Mouse (Mus musculus) limb, embryonic 14.5 days (tissue): ENCODE results near the gene Bmyc. TPM values are rescaled to one million over a fixed set of nuclear protein-coding genes. Genes with fewer than 3 reads are reported as not detected.
"Not testable (repeated sequence)": the region's sequence is repeated elsewhere in the genome, so short reads cannot be mapped to it uniquely, and the experiment has no call there.

ENCODE experiments used
- ATAC-seq: fragments of 200-750 bp; cut with Nextera tagmentation; 2 replicates; pipeline ENCODE4 v1.8.0; 2017; ENCODE audit warnings: low read depth, moderate number of reproducible peaks, moderate TSS enrichment; ENCODE audit not compliant: low FRiP score
- DNase-seq: peaks from one replicate; pipeline ENCODE4 v3.0.0-alpha.2; 2015; ENCODE audit warnings: low spot score
- H3K27ac ChIP-seq: fragments of 300-500 bp; sonication (generic); replicated peaks from 2 replicates; pipeline ENCODE4 v1.5.1; 2014; ENCODE audit warnings: low read depth, mild to moderate bottlenecking, low read length, moderate library complexity, mixed read lengths
- H3K27me3 ChIP-seq: fragments of 300-500 bp; sonication (generic); 2 replicates; pipeline ENCODE4 v1.6.1; 2014; ENCODE audit warnings: low read length, mixed read lengths; ENCODE audit not compliant: control insufficient read depth, insufficient read depth
- H3K36me3 ChIP-seq: fragments of 300-500 bp; sonication (generic); 2 replicates; pipeline ENCODE4 v1.6.1; 2014; ENCODE audit warnings: mild to moderate bottlenecking, low read length, moderate library complexity, mixed read lengths; ENCODE audit not compliant: control insufficient read depth, insufficient read depth
- H3K4me1 ChIP-seq: fragments of 300-500 bp; sonication (generic); 2 replicates; pipeline ENCODE4 v1.6.1; 2014; ENCODE audit warnings: antibody characterized with exemption, low read length, mixed read lengths; ENCODE audit not compliant: control insufficient read depth, insufficient read depth
- H3K4me2 ChIP-seq: fragments of 300-500 bp; sonication (generic); replicated peaks from 2 replicates; pipeline ENCODE4 v1.6.1; 2014; ENCODE audit warnings: low read depth, mild to moderate bottlenecking, low read length, moderate library complexity; ENCODE audit not compliant: severe bottlenecking
- H3K4me3 ChIP-seq: fragments of 300-500 bp; sonication (generic); replicated peaks from 2 replicates; pipeline ENCODE4 v1.5.1; 2014; ENCODE audit warnings: low read length
- H3K9ac ChIP-seq: fragments of 300-500 bp; sonication (generic); 2 replicates; pipeline ENCODE4 v1.6.1; 2014; ENCODE audit warnings: mild to moderate bottlenecking, low read depth, low read length, moderate library complexity; ENCODE audit not compliant: severe bottlenecking
- H3K9me3 ChIP-seq: fragments of 300-500 bp; sonication (generic); 2 replicates; pipeline ENCODE4 v1.6.1; 2016; ENCODE audit warnings: low read length; ENCODE audit not compliant: control insufficient read depth
- POLR2A ChIP-seq: fragments of 200-500 bp; IDR thresholded peaks from 2 replicates; pipeline ENCODE4 v1.8.0; 2012; ENCODE audit warnings: inconsistent platforms, mild to moderate bottlenecking, moderate library complexity, borderline replicate concordance; ENCODE audit not compliant: insufficient read depth, insufficient read length; ENCODE audit errors: extremely low read depth
- WGBS: fragments of 180-500 bp; shearing (Covaris S2); extraction: QIAGEN DNeasy Blood & Tissue Kit; methylation state at CpG from one replicate; pipeline ENCODE4 v1.1.7; 2014; 5-methylcytosine and 5-hydroxymethylcytosine counted together
- polyA plus RNA-seq, 2 experiments: library from polyadenylated mRNA; depleted of rRNA in 1 of 2; stranded (reverse) in 1 of 2; unstranded in 1 of 2; fragments of >200 nt; fragmentation: Nextera tagmentation in 1 of 2; extraction: Ambion mirVana in 1 of 2; gene quantifications; 2 replicates each; pipeline versions ENCODE4 v1.2.1 to v1.2.3; 2012 to 2014

The Bmyc gene
- polyA plus RNA-seq, 2 experiments: 66.3 to 93.5 TPM

DNA sequence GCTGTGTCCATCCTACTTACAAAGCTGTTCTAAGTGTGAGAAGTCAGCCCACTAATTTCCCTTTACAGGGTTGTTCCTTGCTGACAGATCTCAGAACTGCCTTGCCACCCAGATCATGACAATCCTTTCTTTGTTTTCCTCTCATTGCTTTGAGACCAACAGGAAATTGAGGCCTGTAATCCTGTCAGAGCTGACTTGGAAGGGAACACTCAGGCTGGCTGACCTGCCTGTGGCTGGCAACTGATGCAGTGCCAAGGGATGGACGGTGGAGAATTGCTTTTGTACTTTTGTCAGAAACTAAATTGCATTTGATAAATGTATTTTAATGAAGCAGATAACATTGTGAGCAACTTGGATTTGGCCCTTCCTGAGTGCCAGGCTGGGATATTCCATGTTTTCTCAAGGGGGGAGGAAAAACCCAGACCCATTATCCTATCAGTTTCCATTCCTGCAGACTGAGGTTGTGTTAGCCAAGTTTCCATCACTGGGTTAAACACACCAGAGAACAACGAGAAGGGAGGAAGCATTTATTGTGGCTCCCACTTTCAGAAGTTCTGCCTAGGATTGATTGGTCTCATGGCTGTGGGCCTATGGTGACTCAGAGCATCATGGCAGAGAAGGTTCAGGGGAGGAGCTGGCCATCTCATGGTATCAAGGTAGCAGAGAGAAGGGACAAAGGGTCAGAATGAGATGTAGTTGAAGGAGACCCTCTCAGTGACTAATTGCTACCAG lies 26.8 kb downstream of the Bmyc start:
- 55% methylated on average over 2 of the region's 2 CpGs for WGBS
- no peak overlapping the region for H3K4me2 ChIP-seq
- no peaks in the 10 kb centered on the region for H3K4me1 ChIP-seq
- no peak overlapping the region for H3K27ac ChIP-seq
- no peaks in the 10 kb centered on the region for H3K27me3 ChIP-seq
- no peak overlapping the region for H3K9ac ChIP-seq
- TF ChIP-seq POLR2A: no peak
- no peak overlapping the region for H3K4me3 ChIP-seq
- ATAC-seq (no peak), DNase-seq (no peak)
- H3K9me3 ChIP-seq: no peaks in the 10 kb centered on the region
- no peaks in the 10 kb centered on the region for H3K36me3 ChIP-seq

DNA sequence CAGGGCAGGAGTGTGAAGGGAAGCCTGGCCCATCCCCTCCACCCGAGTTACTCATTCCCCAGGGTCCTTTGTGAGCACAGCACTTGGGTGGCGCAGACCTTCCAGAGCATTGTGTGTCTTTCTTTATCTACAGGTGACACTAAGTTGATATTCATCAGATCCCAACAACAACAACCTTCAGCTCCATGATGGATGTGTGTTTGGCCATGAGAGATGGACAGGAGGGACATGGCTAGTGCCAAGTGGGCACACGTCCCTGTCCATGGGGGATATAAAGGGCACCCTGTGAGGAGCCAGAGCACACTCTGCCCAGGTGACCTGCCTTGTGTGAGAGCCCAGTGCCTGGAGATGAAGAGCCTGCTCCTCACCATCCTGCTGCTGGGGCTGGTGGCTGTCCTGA lies 30.2 kb downstream of the Bmyc start, which contains the start of gene Obp2b:
Obp2b (plus strand) TSS at position 301 of the 400 bp plus-strand sequence.
- H3K36me3 ChIP-seq, H3K27me3 ChIP-seq, H3K4me1 ChIP-seq, H3K9ac ChIP-seq, DNase-seq, ATAC-seq, H3K9me3 ChIP-seq, H3K27ac ChIP-seq, H3K4me3 ChIP-seq, H3K4me2 ChIP-seq: not testable (repeated sequence)
- WGBS: 100% methylated on average over 2 of the region's 3 CpGs

DNA sequence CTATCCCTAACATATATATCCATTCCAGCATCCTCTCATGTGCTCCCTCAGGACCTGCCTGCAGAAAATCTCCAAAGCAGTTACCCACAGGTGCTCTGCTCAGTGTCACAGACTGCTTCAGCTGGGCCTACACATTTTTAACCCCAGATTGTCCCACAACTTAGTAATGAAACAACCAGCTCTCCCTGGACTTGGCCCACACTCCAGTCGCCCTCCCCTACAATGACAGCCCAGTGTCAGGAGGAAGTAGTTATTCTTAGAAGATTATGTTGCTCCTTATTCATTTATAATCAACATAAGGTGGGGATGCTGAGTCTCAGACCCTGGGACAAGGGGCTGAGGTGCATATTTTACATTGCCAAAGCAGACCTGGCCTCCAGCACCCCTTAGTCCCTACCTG lies 35.1 kb downstream of the Bmyc start:
- DNase-seq: no peak
- no peaks in the 10 kb centered on the region for H3K36me3 ChIP-seq
- no peak for TF ChIP-seq POLR2A
- H3K9me3 ChIP-seq: no peaks in the 10 kb centered on the region
- 66% methylated on average over 1 of the region's 1 CpGs for WGBS
- H3K4me3 ChIP-seq: no peak overlapping the region
- ATAC-seq: no peak
- no peak overlapping the region for H3K9ac ChIP-seq
- H3K4me2 ChIP-seq: no peak overlapping the region
- H3K4me1 ChIP-seq: no peaks in the 10 kb centered on the region
- H3K27ac ChIP-seq: no peak overlapping the region
- no peaks in the 10 kb centered on the region for H3K27me3 ChIP-seq

DNA sequence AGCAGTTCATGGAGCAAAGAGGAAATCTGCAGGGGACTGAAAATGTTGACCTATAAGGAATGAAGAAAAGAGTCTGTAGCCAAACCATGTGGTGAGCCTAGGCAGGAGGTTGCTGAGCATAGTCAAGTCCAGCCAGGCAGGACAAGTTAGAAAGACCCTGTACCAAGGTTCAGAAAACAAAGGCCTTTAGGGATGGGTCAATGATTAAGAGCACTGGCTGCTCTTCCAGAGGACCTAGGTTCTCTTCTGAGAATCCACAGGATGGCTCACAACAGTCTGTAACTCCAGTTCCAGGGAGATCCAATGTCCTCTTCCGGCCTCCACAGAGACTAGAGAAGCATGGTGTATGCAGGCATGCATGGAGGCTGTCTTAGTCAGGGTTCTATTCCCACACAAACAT lies 47.7 kb downstream of the Bmyc start:
- H3K4me1 ChIP-seq: no peaks in the 10 kb centered on the region
- no peak overlapping the region for H3K4me2 ChIP-seq
- WGBS: 89% methylated on average over 1 of the region's 1 CpGs
- H3K4me3 ChIP-seq: no peak overlapping the region
- ATAC-seq (no peak), DNase-seq (no peak)
- no peaks in the 10 kb centered on the region for H3K9me3 ChIP-seq
- H3K9ac ChIP-seq: no peak overlapping the region
- H3K27me3 ChIP-seq: no peaks in the 10 kb centered on the region
- no peak for TF ChIP-seq POLR2A
- H3K27ac ChIP-seq: no peak overlapping the region
- H3K36me3 ChIP-seq: no peaks in the 10 kb centered on the region

Other genes with a start within 250 kb of the Bmyc start
- gene Clic3, start 249.9 kb upstream of the Bmyc start, polyA plus RNA-seq (2012; rRNA removed): 7.7 and 10.9 TPM in 2 replicates
- gene Clic3, start 249.9 kb upstream of the Bmyc start, polyA plus RNA-seq (2014; fragmentation: Nextera tagmentation; extraction: Ambion mirVana): 13.4 and 22.5 TPM in 2 replicates
- 65.6 and 71.0 TPM in 2 replicates for gene Paxx, start 245.6 kb upstream of the Bmyc start, polyA plus RNA-seq (2012; rRNA removed)
- 34.0 and 44.9 TPM in 2 replicates for gene Paxx, start 245.6 kb upstream of the Bmyc start, polyA plus RNA-seq (2014; fragmentation: Nextera tagmentation; extraction: Ambion mirVana)
- gene Ptgds, start 236.7 kb upstream of the Bmyc start, polyA plus RNA-seq (2012; rRNA removed): 0.87 and 2.4 TPM in 2 replicates
- gene Ptgds, start 236.7 kb upstream of the Bmyc start, polyA plus RNA-seq (2014; fragmentation: Nextera tagmentation; extraction: Ambion mirVana): 4.0 and 4.1 TPM in 2 replicates
- not detected in 2 replicates for gene Lcn12, start 212.8 kb upstream of the Bmyc start, polyA plus RNA-seq (2012; rRNA removed)
- gene Lcn12, start 212.8 kb upstream of the Bmyc start, polyA plus RNA-seq (2014; fragmentation: Nextera tagmentation; extraction: Ambion mirVana): not detected in 2 replicates
- gene Fbxw5, start 206.0 kb upstream of the Bmyc start, polyA plus RNA-seq (2012; rRNA removed): 46.2 and 49.2 TPM in 2 replicates
- 70.0 and 76.9 TPM in 2 replicates for gene Fbxw5, start 206.0 kb upstream of the Bmyc start, polyA plus RNA-seq (2014; fragmentation: Nextera tagmentation; extraction: Ambion mirVana)
- 4.2 and 5.5 TPM in 2 replicates for gene C8g, start 205.0 kb upstream of the Bmyc start, polyA plus RNA-seq (2012; rRNA removed)
- 4.4 and 4.6 TPM in 2 replicates for gene C8g, start 205.0 kb upstream of the Bmyc start, polyA plus RNA-seq (2014; fragmentation: Nextera tagmentation; extraction: Ambion mirVana)
- 18.0 and 18.9 TPM in 2 replicates for gene Traf2, start 159.8 kb upstream of the Bmyc start, polyA plus RNA-seq (2012; rRNA removed)
- 29.2 and 35.6 TPM in 2 replicates for gene Traf2, start 159.8 kb upstream of the Bmyc start, polyA plus RNA-seq (2014; fragmentation: Nextera tagmentation; extraction: Ambion mirVana)
- gene Edf1, start 148.9 kb upstream of the Bmyc start, polyA plus RNA-seq (2012; rRNA removed): 116 and 174 TPM in 2 replicates
- 325 and 331 TPM in 2 replicates for gene Edf1, start 148.9 kb upstream of the Bmyc start, polyA plus RNA-seq (2014; fragmentation: Nextera tagmentation; extraction: Ambion mirVana)
- 10.9 and 15.0 TPM in 2 replicates for gene Mamdc4, start 131.9 kb upstream of the Bmyc start, polyA plus RNA-seq (2012; rRNA removed)
- 1.4 and 1.8 TPM in 2 replicates for gene Mamdc4, start 131.9 kb upstream of the Bmyc start, polyA plus RNA-seq (2014; fragmentation: Nextera tagmentation; extraction: Ambion mirVana)
- gene Phpt1, start 131.5 kb upstream of the Bmyc start, polyA plus RNA-seq (2012; rRNA removed): 137 and 139 TPM in 2 replicates
- gene Phpt1, start 131.5 kb upstream of the Bmyc start, polyA plus RNA-seq (2014; fragmentation: Nextera tagmentation; extraction: Ambion mirVana): 167 and 176 TPM in 2 replicates
- gene Ajm1, start 125.0 kb upstream of the Bmyc start, polyA plus RNA-seq (2012; rRNA removed): 2.5 and 3.5 TPM in 2 replicates
- gene Ajm1, start 125.0 kb upstream of the Bmyc start, polyA plus RNA-seq (2014; fragmentation: Nextera tagmentation; extraction: Ambion mirVana): 0.18 and 0.19 TPM in 2 replicates
- 99.4 and 110 TPM in 2 replicates for gene Rabl6, start 98.2 kb upstream of the Bmyc start, polyA plus RNA-seq (2012; rRNA removed)
- gene Rabl6, start 98.2 kb upstream of the Bmyc start, polyA plus RNA-seq (2014; fragmentation: Nextera tagmentation; extraction: Ambion mirVana): 74.8 and 80.7 TPM in 2 replicates
- gene Ccdc183, start 89.1 kb upstream of the Bmyc start, polyA plus RNA-seq (2012; rRNA removed): 0.03 TPM in 2 replicates
- 0.19 and 0.28 TPM in 2 replicates for gene Ccdc183, start 89.1 kb upstream of the Bmyc start, polyA plus RNA-seq (2014; fragmentation: Nextera tagmentation; extraction: Ambion mirVana)
- 25.6 and 26.8 TPM in 2 replicates for gene Tmem141, start 84.7 kb upstream of the Bmyc start, polyA plus RNA-seq (2012; rRNA removed)
- 30.3 and 31.9 TPM in 2 replicates for gene Tmem141, start 84.7 kb upstream of the Bmyc start, polyA plus RNA-seq (2014; fragmentation: Nextera tagmentation; extraction: Ambion mirVana)
- gene Fcna, start 78.7 kb upstream of the Bmyc start, polyA plus RNA-seq (2012; rRNA removed): 0.92 and 0.98 TPM in 2 replicates
- gene Fcna, start 78.7 kb upstream of the Bmyc start, polyA plus RNA-seq (2014; fragmentation: Nextera tagmentation; extraction: Ambion mirVana): 2.0 TPM in 2 replicates
- gene Lcn8, start 53.6 kb upstream of the Bmyc start, polyA plus RNA-seq (2012; rRNA removed): 0.13 and 0.29 TPM in 2 replicates
- gene Lcn8, start 53.6 kb upstream of the Bmyc start, polyA plus RNA-seq (2014; fragmentation: Nextera tagmentation; extraction: Ambion mirVana): 0.72 TPM in 1 of 2 replicates, not detected in the other
- gene Lcn5, start 48.8 kb upstream of the Bmyc start, polyA plus RNA-seq (2012; rRNA removed): 0.26 TPM in 1 of 2 replicates, not detected in the other
- not detected in 2 replicates for gene Lcn5, start 48.8 kb upstream of the Bmyc start, polyA plus RNA-seq (2014; fragmentation: Nextera tagmentation; extraction: Ambion mirVana)
- not detected in 2 replicates for gene Lcn6, start 30.0 kb upstream of the Bmyc start, polyA plus RNA-seq (2012; rRNA removed)
- not detected in 2 replicates for gene Lcn6, start 30.0 kb upstream of the Bmyc start, polyA plus RNA-seq (2014; fragmentation: Nextera tagmentation; extraction: Ambion mirVana)
- not detected in 2 replicates for gene Lcn10, start 24.0 kb upstream of the Bmyc start, polyA plus RNA-seq (2012; rRNA removed)
- not detected in 2 replicates for gene Lcn10, start 24.0 kb upstream of the Bmyc start, polyA plus RNA-seq (2014; fragmentation: Nextera tagmentation; extraction: Ambion mirVana)
- not detected in 2 replicates for gene Obp2a, start 6.7 kb upstream of the Bmyc start, polyA plus RNA-seq (2012; rRNA removed)
- gene Obp2a, start 6.7 kb upstream of the Bmyc start, polyA plus RNA-seq (2014; fragmentation: Nextera tagmentation; extraction: Ambion mirVana): not detected in 2 replicates
- gene Obp2b, start 30.3 kb downstream of the Bmyc start, polyA plus RNA-seq (2012; rRNA removed): not detected in 2 replicates
- gene Obp2b, start 30.3 kb downstream of the Bmyc start, polyA plus RNA-seq (2014; fragmentation: Nextera tagmentation; extraction: Ambion mirVana): not detected in 2 replicates
- gene Lcn3, start 58.8 kb downstream of the Bmyc start, polyA plus RNA-seq (2012; rRNA removed): not detected in 2 replicates
- not detected in 2 replicates for gene Lcn3, start 58.8 kb downstream of the Bmyc start, polyA plus RNA-seq (2014; fragmentation: Nextera tagmentation; extraction: Ambion mirVana)
- gene Lcn11, start 70.3 kb downstream of the Bmyc start, polyA plus RNA-seq (2012; rRNA removed): not detected in 2 replicates
- gene Lcn11, start 70.3 kb downstream of the Bmyc start, polyA plus RNA-seq (2014; fragmentation: Nextera tagmentation; extraction: Ambion mirVana): not detected in 2 replicates
- gene Gm13539, start 75.5 kb downstream of the Bmyc start, polyA plus RNA-seq (2012; rRNA removed): not detected in 2 replicates
- gene Gm13539, start 75.5 kb downstream of the Bmyc start, polyA plus RNA-seq (2014; fragmentation: Nextera tagmentation; extraction: Ambion mirVana): not detected in 2 replicates
- not detected in 2 replicates for gene Glt6d1, start 109.1 kb downstream of the Bmyc start, polyA plus RNA-seq (2012; rRNA removed)
- gene Glt6d1, start 109.1 kb downstream of the Bmyc start, polyA plus RNA-seq (2014; fragmentation: Nextera tagmentation; extraction: Ambion mirVana): not detected in 2 replicates
- gene Lcn9, start 116.4 kb downstream of the Bmyc start, polyA plus RNA-seq (2012; rRNA removed): 0.12 TPM in 1 of 2 replicates, not detected in the other
- not detected in 2 replicates for gene Lcn9, start 116.4 kb downstream of the Bmyc start, polyA plus RNA-seq (2014; fragmentation: Nextera tagmentation; extraction: Ambion mirVana)
- 0.18 and 0.28 TPM in 2 replicates for gene Sohlh1, start 140.5 kb downstream of the Bmyc start, polyA plus RNA-seq (2012; rRNA removed)
- gene Sohlh1, start 140.5 kb downstream of the Bmyc start, polyA plus RNA-seq (2014; fragmentation: Nextera tagmentation; extraction: Ambion mirVana): 0.14 and 0.46 TPM in 2 replicates
- gene Kcnt1, start 157.0 kb downstream of the Bmyc start, polyA plus RNA-seq (2012; rRNA removed): 2.7 and 3.2 TPM in 2 replicates
- 0.08 and 0.15 TPM in 2 replicates for gene Kcnt1, start 157.0 kb downstream of the Bmyc start, polyA plus RNA-seq (2014; fragmentation: Nextera tagmentation; extraction: Ambion mirVana)